ENCODE assay signal across 14 mouse cellular contexts in the genomic region with DNA sequence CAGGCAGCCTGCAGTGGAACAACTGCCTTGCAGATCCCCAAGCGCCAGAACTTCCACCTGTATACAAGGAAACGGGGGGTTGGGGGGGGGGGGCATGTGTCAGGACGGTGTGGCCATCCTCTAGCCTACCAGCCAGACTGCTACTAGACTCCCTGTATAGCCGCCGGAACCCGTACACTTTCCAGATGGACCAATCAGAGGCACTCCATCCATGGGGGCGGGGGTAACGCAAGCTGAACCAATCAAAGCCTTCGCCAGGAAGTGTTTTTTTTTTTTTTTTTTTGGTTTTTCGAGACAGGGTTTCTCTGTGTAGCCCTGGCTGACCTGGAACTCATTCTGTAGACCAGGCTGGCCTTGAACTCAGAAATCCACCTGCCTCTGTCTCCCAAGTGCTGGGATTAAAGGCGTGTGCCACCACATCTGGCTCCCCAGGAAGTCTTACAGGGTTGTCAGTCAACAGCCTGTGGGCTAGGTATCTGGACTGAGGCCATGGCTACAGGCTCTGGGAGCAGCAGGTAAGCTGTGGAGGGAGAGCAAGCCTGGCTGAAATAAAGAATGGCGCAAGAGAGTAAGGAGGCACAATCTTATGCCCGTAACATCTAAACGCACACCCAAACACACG. TPM values are rescaled to one million over a fixed set of nuclear protein-coding genes. Genes with fewer than 3 reads are reported as not detected.
A peak's percentile ranks its signal among the peaks of the same experiment; 100 is the strongest.
DNase-seq lines count a peak whose midpoint lies in the region; ATAC-seq and TF ChIP-seq lines count a peak whose summit lies in the region.
"Had no signal": no experiment of that assay in that cellular context is flagged by ENCODE, and none has a peak within 500 bp of the region (broad histone marks: within the 10 kb centered on the region; RNA-seq: fewer than 3 reads in every experiment).

No protein-coding gene starts in this region.

- no peaks in the 10 kb centered on the region for H3K27me3 ChIP-seq in liver, postnatal 0 days (ENCODE audit: insufficient read depth, low read length)
- H3K27me3 ChIP-seq in liver, embryonic 11.5 days (replicated peaks; ENCODE audit: control insufficient read depth, insufficient read depth, low read length), result no peaks in the 10 kb centered on the region; the same call in 1 of the 2 replicates
- H3K27me3 ChIP-seq in embryonic facial prominence, embryonic 11.5 days (ENCODE audit: control insufficient read depth, insufficient read depth, low read length), result no peaks in the 10 kb centered on the region
- no peaks in the 10 kb centered on the region for H3K27me3 ChIP-seq in limb, embryonic 10.5 days (ENCODE audit: low read depth, poor library complexity, severe bottlenecking)
- H3K27me3 ChIP-seq: limb, embryonic 15.5 days had no signal

- H3K36me3 ChIP-seq in liver, postnatal 0 days (replicated peaks; ENCODE audit: insufficient read depth, low read length), result no peaks in the 10 kb centered on the region
- H3K36me3 ChIP-seq in liver, embryonic 11.5 days (ENCODE audit: control insufficient read depth, insufficient read depth, low read length), result no peaks in the 10 kb centered on the region
- no peaks in the 10 kb centered on the region for H3K36me3 ChIP-seq in embryonic facial prominence, embryonic 11.5 days (replicated peaks; ENCODE audit: control insufficient read depth, insufficient read depth, low read depth, low read length)
- H3K36me3 ChIP-seq in limb, embryonic 10.5 days, result no peaks in the 10 kb centered on the region
- H3K36me3 ChIP-seq: limb, embryonic 15.5 days had no signal

- H3K27ac ChIP-seq in liver, postnatal 0 days (ENCODE audit: low read depth), result peak overlapping the region; percentile 91
- H3K27ac ChIP-seq in liver, embryonic 11.5 days (ENCODE audit: low read depth, low read length), result no peak overlapping the region
- peak overlapping the region; percentile 74; the same call in 1 of the 2 replicates for H3K27ac ChIP-seq in embryonic facial prominence, embryonic 11.5 days (replicated peaks; ENCODE audit: low read depth, low read length)
- H3K27ac ChIP-seq in limb, embryonic 10.5 days, result peak overlapping the region; percentile 83

- TF ChIP-seq CTCF in liver, postnatal 0 days (IDR thresholded peaks at IDR 0.05; ENCODE audit: low read depth), result no peak

- ATAC-seq in liver, postnatal 0 days, result no peak
- ATAC-seq in liver, embryonic 11.5 days (replicated peaks; ENCODE audit: low FRiP score), result no peak
- peak; percentile 50; the same call in 1 of the 2 replicates for ATAC-seq in embryonic facial prominence, embryonic 11.5 days (replicated peaks; ENCODE audit: insufficient number of reproducible peaks, low FRiP score, low TSS enrichment, low read depth)
- ATAC-seq: activated CD4-positive, CD25-positive, alpha-beta regulatory T cell, adult 4 months had no signal

- H3K4me1 ChIP-seq in liver, postnatal 0 days (ENCODE audit: insufficient read depth), result peaks cover under 1% of the 10 kb centered on the region
- H3K4me1 ChIP-seq in liver, embryonic 11.5 days (replicated peaks; ENCODE audit: control insufficient read depth, insufficient read depth, low read length), result peaks cover 16% of the 10 kb centered on the region
- H3K4me1 ChIP-seq in embryonic facial prominence, embryonic 11.5 days (ENCODE audit: control insufficient read depth, insufficient read depth, low read length), result peaks cover 8% of the 10 kb centered on the region; the same call in 1 of the 2 replicates
- H3K4me1 ChIP-seq in limb, embryonic 10.5 days, result peaks cover 38% of the 10 kb centered on the region

- no peak for DNase-seq in liver, postnatal 0 days
- no peak for DNase-seq in liver, embryonic 11.5 days (ENCODE audit: low spot score)
- peak; percentile 89 for DNase-seq in R1 (ENCODE audit: low read depth, low spot score)
- peak; percentile 66 for DNase-seq in embryonic facial prominence, embryonic 11.5 days (ENCODE audit: low spot score)
- no peak for DNase-seq in limb, embryonic 10.5 days (ENCODE audit: low spot score)
- DNase-seq in cerebellum, adult 18-20 months, result no peak
- DNase-seq in cerebellum, postnatal 4 days (ENCODE audit: low spot score in 2 of 2), result no peak
- no peak for DNase-seq in lung, postnatal 36 days
- DNase-seq: heart, postnatal 4 days; kidney, adult 9 months; layer of hippocampus, adult 9-11 months; thymus, adult 18-20 months had no signal

- no peak overlapping the region for H3K9ac ChIP-seq in liver, postnatal 0 days (replicated peaks)
- H3K9ac ChIP-seq in liver, embryonic 11.5 days (ENCODE audit: low read depth, low read length), result no peak overlapping the region
- no peak overlapping the region for H3K9ac ChIP-seq in embryonic facial prominence, embryonic 11.5 days (replicated peaks; ENCODE audit: low read length)
- H3K9ac ChIP-seq: limb, embryonic 15.5 days had no signal

- WGBS in liver, postnatal 0 days (ENCODE audit: insufficient replicate concordance), result 72% methylated on average over 15 of the region's 15 CpGs
- WGBS in liver, embryonic 11.5 days, result 68% methylated on average over 15 of the region's 15 CpGs
- WGBS in embryonic facial prominence, embryonic 11.5 days, result 58% methylated on average over 15 of the region's 15 CpGs
- WGBS in limb, embryonic 10.5 days, result 55% methylated on average over 15 of the region's 15 CpGs

- no peak overlapping the region for H3K4me2 ChIP-seq in liver, postnatal 0 days (ENCODE audit: low read depth, low read length)
- H3K4me2 ChIP-seq in liver, embryonic 11.5 days, result no peak overlapping the region
- no peak overlapping the region for H3K4me2 ChIP-seq in embryonic facial prominence, embryonic 11.5 days (ENCODE audit: low read depth, low read length)
- H3K4me2 ChIP-seq: limb, embryonic 15.5 days had no signal

- H3K4me3 ChIP-seq in liver, postnatal 0 days (ENCODE audit: low read depth, low read length), result no peak overlapping the region
- H3K4me3 ChIP-seq in liver, embryonic 11.5 days (ENCODE audit: low read depth, low read length), result no peak overlapping the region
- H3K4me3 ChIP-seq in embryonic facial prominence, embryonic 11.5 days (ENCODE audit: low read depth, low read length), result no peak overlapping the region
- no peak overlapping the region for H3K4me3 ChIP-seq in limb, embryonic 10.5 days
- H3K4me3 ChIP-seq: limb, embryonic 15.5 days had no signal

- peaks cover 3% of the 10 kb centered on the region; the same call in 1 of the 2 replicates for H3K9me3 ChIP-seq in liver, postnatal 0 days (ENCODE audit: low read length)
- H3K9me3 ChIP-seq in liver, embryonic 11.5 days (ENCODE audit: control insufficient read depth, low read length), result no peaks in the 10 kb centered on the region
- H3K9me3 ChIP-seq in embryonic facial prominence, embryonic 11.5 days (replicated peaks; ENCODE audit: control insufficient read depth, low read length), result no peaks in the 10 kb centered on the region
- no peaks in the 10 kb centered on the region for H3K9me3 ChIP-seq in limb, embryonic 10.5 days (replicated peaks)
- H3K9me3 ChIP-seq: limb, embryonic 15.5 days had no signal

- no peak for TF ChIP-seq EP300 in liver, postnatal 0 days (IDR thresholded peaks at IDR 0.05; ENCODE audit: low read depth)

RNA-seq across cellular contexts. Expression of a gene that starts 1.9 kb away (rescaled TPM):
- polyA plus RNA-seq in liver, postnatal 0 days (2015; fragmentation: Nextera tagmentation; extraction: Ambion mirVana), result 8.1 and 13.0 TPM in 2 replicates
- 2.2 and 2.5 TPM in 2 replicates for polyA plus RNA-seq in liver, embryonic 11.5 days (2014; fragmentation: Nextera tagmentation; extraction: Ambion mirVana)
- polyA plus RNA-seq in embryonic facial prominence, embryonic 11.5 days (2014; fragmentation: Nextera tagmentation; extraction: Ambion mirVana), result 0.13 and 0.29 TPM in 2 replicates
- 0.10 TPM in 2 replicates for polyA plus RNA-seq in limb, embryonic 10.5 days (2016; fragmentation: Nextera tagmentation; extraction: Ambion mirVana)
- polyA plus RNA-seq: activated CD4-positive, CD25-positive, alpha-beta regulatory T cell, adult 4 months had no signal

RNA-seq across cellular contexts. Expression of a gene that starts 10.2 kb away (rescaled TPM):
- 1.2 and 1.5 TPM in 2 replicates for polyA plus RNA-seq in liver, postnatal 0 days (2015; fragmentation: Nextera tagmentation; extraction: Ambion mirVana)
- 5.9 and 6.1 TPM in 2 replicates for polyA plus RNA-seq in liver, embryonic 11.5 days (2014; fragmentation: Nextera tagmentation; extraction: Ambion mirVana)
- 19.9 and 22.0 TPM in 2 replicates for polyA plus RNA-seq in embryonic facial prominence, embryonic 11.5 days (2014; fragmentation: Nextera tagmentation; extraction: Ambion mirVana)
- polyA plus RNA-seq in limb, embryonic 10.5 days (2016; fragmentation: Nextera tagmentation; extraction: Ambion mirVana), result 18.8 and 20.2 TPM in 2 replicates

RNA-seq across cellular contexts. Expression of a gene that starts 29.7 kb away (rescaled TPM):
- polyA plus RNA-seq in liver, postnatal 0 days (2015; fragmentation: Nextera tagmentation; extraction: Ambion mirVana), result not detected in 2 replicates
- polyA plus RNA-seq in liver, embryonic 11.5 days (2014; fragmentation: Nextera tagmentation; extraction: Ambion mirVana), result 0.07 and 0.29 TPM in 2 replicates
- polyA plus RNA-seq in embryonic facial prominence, embryonic 11.5 days (2014; fragmentation: Nextera tagmentation; extraction: Ambion mirVana), result 2.7 and 4.9 TPM in 2 replicates
- polyA plus RNA-seq in limb, embryonic 10.5 days (2016; fragmentation: Nextera tagmentation; extraction: Ambion mirVana), result 0.64 and 1.3 TPM in 2 replicates
- polyA plus RNA-seq: activated CD4-positive, CD25-positive, alpha-beta regulatory T cell, adult 4 months had no signal

Comparison
In these comparisons a context has a peak if more than half of its experiments do, and no peak if none do; other contexts are left out.
1. DNase-seq: peak in R1 (single experiment) and embryonic facial prominence, embryonic 11.5 days (single experiment); none in liver, postnatal 0 days (single experiment), liver, embryonic 11.5 days (single experiment), limb, embryonic 10.5 days (single experiment), cerebellum, adult 18-20 months (0 of 2), cerebellum, postnatal 4 days (0 of 2) and lung, postnatal 36 days (single experiment).